Mouse (Mus musculus): ENCODE measurements around the gene Hmx3.

GRCm38 (mm10) chr7:131551931-131552741, 9.5 kb downstream of the Hmx3 start:
- TF ChIP-seq CTCF (IDR thresholded peaks at IDR 0.05; ENCODE audit: extremely low read depth, insufficient read depth, low read length) (no peak), POLR2A (IDR thresholded peaks at IDR 0.05; ENCODE audit: extremely low read depth, insufficient read depth, low read length) (no peak)

All from cortical plate, adult 2 months (tissue).